In genomic region chr5:127346364-127346763, GRCm38 (mm10) we compare ENCODE assay signal across 24 mouse cellular contexts.
DNase-seq lines count a peak whose midpoint lies in the region; ATAC-seq and TF ChIP-seq lines count a peak whose summit lies in the region.
"Had no signal": no experiment of that assay in that cellular context is flagged by ENCODE, and none has a peak within 500 bp of the region (broad histone marks: within the 10 kb centered on the region; RNA-seq: fewer than 3 reads in every experiment).

No protein-coding gene starts in this region.

- H3K4me3 ChIP-seq in embryonic facial prominence, embryonic 11.5 days (ENCODE audit: low read depth, low read length), result no peak overlapping the region
- H3K4me3 ChIP-seq in embryonic facial prominence, embryonic 10.5 days, result no peak overlapping the region
- no peak overlapping the region for H3K4me3 ChIP-seq in hindbrain, embryonic 10.5 days
- no peak overlapping the region for H3K4me3 ChIP-seq in hindbrain, postnatal 0 days (ENCODE audit: low read length)
- H3K4me3 ChIP-seq in midbrain, embryonic 10.5 days, result no peak overlapping the region
- no peak overlapping the region for H3K4me3 ChIP-seq in midbrain, postnatal 0 days (ENCODE audit: low read depth, low read length)
- H3K4me3 ChIP-seq in embryonic facial prominence, embryonic 12.5 days, result no peak overlapping the region
- H3K4me3 ChIP-seq: limb, embryonic 15.5 days had no signal

- no peaks in the 10 kb centered on the region for H3K27me3 ChIP-seq in embryonic facial prominence, embryonic 11.5 days (ENCODE audit: control insufficient read depth, insufficient read depth, low read length)
- H3K27me3 ChIP-seq in embryonic facial prominence, embryonic 10.5 days (replicated peaks; ENCODE audit: low read depth, poor library complexity, severe bottlenecking), result no peaks in the 10 kb centered on the region
- no peaks in the 10 kb centered on the region for H3K27me3 ChIP-seq in hindbrain, embryonic 10.5 days (ENCODE audit: insufficient read depth, poor library complexity, severe bottlenecking)
- H3K27me3 ChIP-seq in hindbrain, postnatal 0 days (ENCODE audit: insufficient read depth, low read length), result no peaks in the 10 kb centered on the region
- H3K27me3 ChIP-seq in midbrain, embryonic 10.5 days (ENCODE audit: low read depth, poor library complexity, severe bottlenecking), result no peaks in the 10 kb centered on the region
- no peaks in the 10 kb centered on the region for H3K27me3 ChIP-seq in midbrain, postnatal 0 days (ENCODE audit: insufficient read depth, low read length)
- H3K27me3 ChIP-seq in embryonic facial prominence, embryonic 12.5 days, result no peaks in the 10 kb centered on the region
- H3K27me3 ChIP-seq: limb, embryonic 15.5 days had no signal

- ATAC-seq in embryonic facial prominence, embryonic 11.5 days (replicated peaks; ENCODE audit: insufficient number of reproducible peaks, low FRiP score, low TSS enrichment, low read depth), result peak; percentile 54; the same call in 1 of the 2 replicates
- ATAC-seq in hindbrain, postnatal 0 days, result no peak
- ATAC-seq in midbrain, postnatal 0 days (ENCODE audit: low FRiP score), result no peak
- ATAC-seq in embryonic facial prominence, embryonic 12.5 days (ENCODE audit: insufficient number of reproducible peaks, insufficient read depth, low FRiP score, low TSS enrichment), result 0 out of 2 replicates have a peak, but pooled peaks have one; percentile 62
- ATAC-seq in cerebellum, adult (ENCODE audit: insufficient number of reproducible peaks, low FRiP score, low TSS enrichment), result no peak
- ATAC-seq: activated CD4-positive, CD25-positive, alpha-beta regulatory T cell, adult 4 months; inflammation-experienced regulatory T-cells, adult 6 months had no signal

- H3K27ac ChIP-seq in embryonic facial prominence, embryonic 11.5 days (replicated peaks; ENCODE audit: low read depth, low read length), result no peak overlapping the region
- H3K27ac ChIP-seq in embryonic facial prominence, embryonic 10.5 days (replicated peaks), result no peak overlapping the region
- peak overlapping the region; percentile 56; the same call in 1 of the 2 replicates for H3K27ac ChIP-seq in hindbrain, embryonic 10.5 days
- no peak overlapping the region for H3K27ac ChIP-seq in hindbrain, postnatal 0 days
- H3K27ac ChIP-seq in midbrain, embryonic 10.5 days (replicated peaks), result peak overlapping the region; percentile 71
- no peak overlapping the region for H3K27ac ChIP-seq in midbrain, postnatal 0 days (ENCODE audit: low read depth, low read length)
- H3K27ac ChIP-seq in embryonic facial prominence, embryonic 12.5 days, result no peak overlapping the region
- H3K27ac ChIP-seq: kidney, postnatal 0 days; liver, embryonic 14.5 days had no signal

- no peaks in the 10 kb centered on the region for H3K4me1 ChIP-seq in embryonic facial prominence, embryonic 11.5 days (ENCODE audit: control insufficient read depth, insufficient read depth, low read length)
- peaks cover 32% of the 10 kb centered on the region for H3K4me1 ChIP-seq in embryonic facial prominence, embryonic 10.5 days
- peaks cover 28% of the 10 kb centered on the region for H3K4me1 ChIP-seq in hindbrain, embryonic 10.5 days (replicated peaks)
- no peaks in the 10 kb centered on the region for H3K4me1 ChIP-seq in hindbrain, postnatal 0 days (ENCODE audit: insufficient read depth, low read length)
- H3K4me1 ChIP-seq in midbrain, embryonic 10.5 days, result peaks cover 48% of the 10 kb centered on the region
- H3K4me1 ChIP-seq in midbrain, postnatal 0 days (ENCODE audit: insufficient read depth, low read length), result 0 out of 2 replicates have a peak, but pooled peaks cover 4% of the 10 kb centered on the region
- H3K4me1 ChIP-seq in embryonic facial prominence, embryonic 12.5 days, result peaks cover 26% of the 10 kb centered on the region

- no peaks in the 10 kb centered on the region; the same call in 1 of the 2 replicates for H3K36me3 ChIP-seq in embryonic facial prominence, embryonic 11.5 days (replicated peaks; ENCODE audit: control insufficient read depth, insufficient read depth, low read depth, low read length)
- no peaks in the 10 kb centered on the region; the same call in 1 of the 2 replicates for H3K36me3 ChIP-seq in embryonic facial prominence, embryonic 10.5 days (replicated peaks)
- no peaks in the 10 kb centered on the region for H3K36me3 ChIP-seq in hindbrain, embryonic 10.5 days
- H3K36me3 ChIP-seq in hindbrain, postnatal 0 days (ENCODE audit: insufficient read depth, low read length), result no peaks in the 10 kb centered on the region
- H3K36me3 ChIP-seq in midbrain, embryonic 10.5 days, result peaks cover 6% of the 10 kb centered on the region
- H3K36me3 ChIP-seq in midbrain, postnatal 0 days (ENCODE audit: insufficient read depth, low read length), result no peaks in the 10 kb centered on the region
- no peaks in the 10 kb centered on the region for H3K36me3 ChIP-seq in embryonic facial prominence, embryonic 12.5 days
- H3K36me3 ChIP-seq: limb, embryonic 15.5 days had no signal

- H3K9ac ChIP-seq in embryonic facial prominence, embryonic 11.5 days (replicated peaks; ENCODE audit: low read length), result no peak overlapping the region
- H3K9ac ChIP-seq in hindbrain, postnatal 0 days (replicated peaks; ENCODE audit: low read length), result no peak overlapping the region
- H3K9ac ChIP-seq in midbrain, postnatal 0 days (replicated peaks; ENCODE audit: low read length, poor library complexity, severe bottlenecking), result no peak overlapping the region
- no peak overlapping the region for H3K9ac ChIP-seq in embryonic facial prominence, embryonic 12.5 days
- H3K9ac ChIP-seq: limb, embryonic 15.5 days; liver, embryonic 14.5 days had no signal

- H3K4me2 ChIP-seq in embryonic facial prominence, embryonic 11.5 days (ENCODE audit: low read depth, low read length), result no peak overlapping the region
- H3K4me2 ChIP-seq in hindbrain, postnatal 0 days (ENCODE audit: low read depth, low read length), result no peak overlapping the region
- H3K4me2 ChIP-seq in midbrain, postnatal 0 days (ENCODE audit: low read depth, low read length, poor library complexity, severe bottlenecking), result no peak overlapping the region
- H3K4me2 ChIP-seq in embryonic facial prominence, embryonic 12.5 days (replicated peaks), result no peak overlapping the region
- H3K4me2 ChIP-seq: limb, embryonic 15.5 days had no signal

- no peaks in the 10 kb centered on the region for H3K9me3 ChIP-seq in embryonic facial prominence, embryonic 11.5 days (replicated peaks; ENCODE audit: control insufficient read depth, low read length)
- H3K9me3 ChIP-seq in embryonic facial prominence, embryonic 10.5 days, result no peaks in the 10 kb centered on the region
- H3K9me3 ChIP-seq in hindbrain, embryonic 10.5 days, result no peaks in the 10 kb centered on the region
- H3K9me3 ChIP-seq in hindbrain, postnatal 0 days (ENCODE audit: low read length), result no peaks in the 10 kb centered on the region
- H3K9me3 ChIP-seq in midbrain, embryonic 10.5 days (replicated peaks), result no peaks in the 10 kb centered on the region
- no peaks in the 10 kb centered on the region for H3K9me3 ChIP-seq in midbrain, postnatal 0 days (ENCODE audit: low read length)
- no peaks in the 10 kb centered on the region for H3K9me3 ChIP-seq in embryonic facial prominence, embryonic 12.5 days
- H3K9me3 ChIP-seq: limb, embryonic 15.5 days had no signal

- 97% methylated on average over 2 of the region's 2 CpGs for WGBS in embryonic facial prominence, embryonic 11.5 days
- 77% methylated on average over 2 of the region's 2 CpGs for WGBS in embryonic facial prominence, embryonic 10.5 days
- 86% methylated on average over 2 of the region's 2 CpGs for WGBS in hindbrain, embryonic 10.5 days
- 84% methylated on average over 2 of the region's 2 CpGs for WGBS in hindbrain, postnatal 0 days
- WGBS in midbrain, embryonic 10.5 days, result 100% methylated on average over 2 of the region's 2 CpGs
- 83% methylated on average over 2 of the region's 2 CpGs for WGBS in midbrain, postnatal 0 days
- WGBS in embryonic facial prominence, embryonic 12.5 days, result 74% methylated on average over 2 of the region's 2 CpGs

- DNase-seq in embryonic facial prominence, embryonic 11.5 days (ENCODE audit: low spot score), result no peak
- DNase-seq in embryonic facial prominence, embryonic 10.5 days (ENCODE audit: low spot score), result no peak
- DNase-seq in hindbrain, embryonic 10.5 days (ENCODE audit: low spot score), result no peak
- no peak for DNase-seq in hindbrain, postnatal 0 days (ENCODE audit: low spot score)
- DNase-seq in midbrain, embryonic 10.5 days (ENCODE audit: low spot score), result no peak
- DNase-seq in midbrain, postnatal 0 days (ENCODE audit: low spot score), result no peak
- DNase-seq: adrenal gland, adult 8-10 months; cerebellum, adult 18-20 months; cerebellum, postnatal 14 days; gastrocnemius, postnatal 25 days; heart, adult 18-20 months; heart, postnatal 4 days; kidney, adult 2 months; layer of hippocampus, adult 9-11 months; lung, postnatal 4 days; right cerebral cortex, postnatal 25 days; spleen, adult 18-20 months had no signal

- TF ChIP-seq CTCF in hindbrain, postnatal 0 days (IDR thresholded peaks at IDR 0.05; ENCODE audit: low read depth), result no peak
- TF ChIP-seq CTCF in midbrain, postnatal 0 days (IDR thresholded peaks at IDR 0.05), result no peak

Comparison
In these comparisons a context has a peak if more than half of its experiments do, and no peak if none do; other contexts are left out.
1. H3K27ac ChIP-seq: peak in hindbrain, embryonic 10.5 days (single experiment) and midbrain, embryonic 10.5 days (single experiment); none in embryonic facial prominence, embryonic 11.5 days (single experiment), embryonic facial prominence, embryonic 10.5 days (single experiment), hindbrain, postnatal 0 days (single experiment), midbrain, postnatal 0 days (single experiment) and embryonic facial prominence, embryonic 12.5 days (single experiment).
2. ATAC-seq: peak in embryonic facial prominence, embryonic 11.5 days (single experiment) and embryonic facial prominence, embryonic 12.5 days (single experiment); none in hindbrain, postnatal 0 days (single experiment), midbrain, postnatal 0 days (single experiment) and cerebellum, adult (single experiment).